Mouse (Mus musculus) lung, postnatal 0 days (tissue): ENCODE results near the gene Pcsk4.

Source experiments
- CTCF ChIP-seq: IDR thresholded peaks from 2 replicates; pipeline ENCODE4 v1.5.1; 2016; ENCODE audit warnings: antibody characterized with exemption, mild to moderate bottlenecking
- EP300 ChIP-seq: IDR thresholded peaks from 2 replicates; pipeline ENCODE4 v1.6.1; 2016; ENCODE audit warnings: antibody characterized with exemption, mild to moderate bottlenecking, control low read depth

GRCm38 (mm10) chr10:80298571-80299281 is 30.6 kb downstream of the Pcsk4 start:
- peak; percentile 21 for TF ChIP-seq CTCF
- TF ChIP-seq EP300 = no peak
